Mouse (Mus musculus): ENCODE results near the gene Litaf.

DNA sequence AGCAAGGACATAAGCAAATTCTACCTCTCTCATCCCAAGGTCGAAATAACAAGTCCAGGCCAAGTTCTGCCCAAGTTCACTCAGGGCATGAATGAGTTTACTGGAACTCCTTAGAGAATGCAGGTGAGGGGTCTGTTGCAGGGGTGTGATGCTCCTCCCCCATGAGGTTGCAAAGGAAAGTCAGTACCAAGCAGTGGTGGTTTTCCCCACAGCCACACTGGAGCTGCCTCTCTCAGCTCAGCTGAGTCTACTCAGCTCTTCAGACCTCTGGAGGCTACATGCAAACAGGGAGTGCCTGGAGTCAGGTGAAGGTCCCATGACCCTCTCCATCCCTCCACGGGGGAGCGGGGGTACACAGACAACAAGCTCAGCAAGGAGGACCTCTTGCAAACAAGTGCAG, 108.2 kb downstream of the Litaf start:
- TF ChIP-seq CTCF (IDR thresholded peaks at IDR 0.05; ENCODE audit: control insufficient read depth, insufficient read depth, insufficient replicate concordance, low read depth, low read length) (no peak), POLR2A (IDR thresholded peaks at IDR 0.05; ENCODE audit: control insufficient read depth, low read depth, low read length) (no peak)

Measured in testis, adult 2 months (tissue).